Mouse (Mus musculus) myocyte (in vitro differentiated cells): ENCODE measurements at regions not wholly inside any gene's neighbourhood (a gene's known extent, or its start where the extent isn't known, plus 50 kb on each side); places are given as distances from the start of the nearest gene placed in this dataset.

Experiments used
- CEBPB ChIP-seq: IDR thresholded peaks from 2 replicates; pipeline ENCODE4 v1.6.1; 2011; ENCODE audit warnings: mild to moderate bottlenecking, moderate library complexity; ENCODE audit not compliant: poor library complexity, insufficient read depth, severe bottlenecking
- MAX ChIP-seq: IDR thresholded peaks from one replicate; pipeline ENCODE4 v1.6.1; 2011; ENCODE audit warnings: low read depth, mild to moderate bottlenecking, control low read depth
- MYOD1 ChIP-seq, 3 experiments: IDR thresholded peaks; one replicate each; pipeline ENCODE4 v1.6.1; 2011; ENCODE audit warnings: control low read depth in 2 of 3, low read depth in 2 of 3, mild to moderate bottlenecking in 2 of 3, moderate library complexity in 1 of 3; ENCODE audit not compliant: insufficient read length in 2 of 3, control insufficient read depth in 1 of 3
- MYOG ChIP-seq, 3 experiments: IDR thresholded peaks; one replicate each; pipeline ENCODE4 v1.6.1; 2011; ENCODE audit warnings: control low read depth in 2 of 3, low read depth in 2 of 3, mild to moderate bottlenecking in 2 of 3; ENCODE audit not compliant: insufficient read length in 2 of 3, control insufficient read depth in 1 of 3, insufficient read depth in 1 of 3
- POLR2A ChIP-seq: IDR thresholded peaks from one replicate; pipeline ENCODE4 v1.6.1; 2011; ENCODE audit warnings: low read depth, mild to moderate bottlenecking, control low read depth, moderate library complexity; ENCODE audit not compliant: insufficient read length
- REST ChIP-seq: IDR thresholded peaks from one replicate; pipeline ENCODE4 v1.6.1; 2011; ENCODE audit warnings: mild to moderate bottlenecking, control low read depth, moderate library complexity; ENCODE audit not compliant: insufficient read depth, insufficient read length
- TCF12 ChIP-seq: IDR thresholded peaks from one replicate; pipeline ENCODE4 v1.6.1; 2011; ENCODE audit warnings: mild to moderate bottlenecking, control low read depth; ENCODE audit not compliant: poor library complexity, insufficient read depth, severe bottlenecking
- TCF3 ChIP-seq: IDR thresholded peaks from one replicate; pipeline ENCODE4 v1.6.1; 2011; ENCODE audit warnings: low read depth, control low read depth; ENCODE audit not compliant: insufficient read length
- USF1 ChIP-seq: IDR thresholded peaks from one replicate; pipeline ENCODE4 v1.6.1; 2011; ENCODE audit warnings: low read depth, mild to moderate bottlenecking, control low read depth, moderate library complexity

DNA sequence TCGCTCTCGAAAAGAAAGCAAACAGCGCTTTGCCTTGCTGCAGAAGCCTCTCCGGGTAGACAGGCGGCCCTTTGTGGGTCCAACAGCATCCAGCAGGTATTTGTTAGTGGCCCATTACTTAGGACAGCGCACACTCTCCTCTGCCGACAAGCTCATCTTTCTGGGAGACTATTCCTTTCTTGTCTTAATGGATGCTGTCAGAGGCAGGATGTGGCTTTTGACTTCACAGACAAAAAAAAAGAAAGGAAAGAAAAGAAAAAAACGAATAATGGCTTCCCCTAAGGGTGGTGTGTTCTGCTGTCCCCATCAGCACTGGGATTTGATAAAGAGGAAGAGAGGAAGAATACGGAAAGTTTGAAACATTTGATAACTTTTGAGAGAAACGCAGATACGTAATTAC is 94.7 kb upstream of the Jarid2 start:
- TF ChIP-seq USF1 (no peak), MYOG (IDR thresholded peaks at IDR 0.05; ENCODE audit: control insufficient read depth in 1 of 3, insufficient read depth in 1 of 3, insufficient read length in 2 of 3, low read depth in 2 of 3) (no peak), MYOD1 (IDR thresholded peaks at IDR 0.05; ENCODE audit: control insufficient read depth in 1 of 3, insufficient read length in 2 of 3, low read depth in 2 of 3) (no peak), REST (no peak), TCF12 (no peak), MAX (no peak), TCF3 (no peak), CEBPB (no peak), POLR2A (no peak)
